Mouse (Mus musculus): ENCODE measurements around the gene Enkd1. TPM values are rescaled to one million over a fixed set of nuclear protein-coding genes. Genes with fewer than 3 reads are reported as not detected.

Gene Enkd1
- polyA plus RNA-seq, 1 experiment from 2014 or later = 9.8 TPM

DNA sequence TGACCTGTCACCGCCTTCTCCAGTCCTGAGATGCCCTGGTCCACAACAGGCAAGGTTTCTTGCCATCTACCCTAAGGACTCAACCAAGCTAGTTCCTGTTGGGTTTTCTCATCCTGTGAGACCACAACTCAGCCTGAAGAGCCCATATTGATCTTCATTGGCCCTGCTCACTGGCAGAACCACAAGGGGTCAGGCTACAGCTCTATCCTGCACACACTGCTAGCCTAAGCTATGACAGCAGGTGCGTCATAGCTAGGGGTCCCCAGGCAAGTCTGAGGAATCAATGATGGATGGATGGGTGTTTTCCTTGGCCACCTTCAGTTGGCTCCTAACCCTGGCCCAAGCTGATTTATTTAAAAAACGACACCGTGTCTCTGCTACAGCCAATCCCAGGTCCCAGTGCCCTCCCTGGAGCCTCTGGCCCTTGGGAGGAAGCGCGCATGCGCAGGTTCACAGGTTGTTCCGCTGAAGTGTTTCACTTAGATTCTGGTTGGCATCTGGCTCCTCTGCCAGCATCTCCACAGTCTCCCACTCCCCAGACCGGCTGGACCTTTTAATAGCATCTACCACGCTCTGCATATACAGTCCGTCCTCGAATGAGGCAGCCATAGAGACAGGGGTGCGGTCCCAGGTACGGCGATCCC is 8.4 kb upstream of the Enkd1 start:
- no peaks in the 10 kb centered on the region for H3K4me1 ChIP-seq (replicated peaks)
- H3K9ac ChIP-seq = no peak overlapping the region
- H3K4me2 ChIP-seq = no peak overlapping the region
- H3K27ac ChIP-seq = no peak overlapping the region
- 89% methylated on average over 15 of the region's 15 CpGs for WGBS
- H3K36me3 ChIP-seq = peaks cover 9% of the 10 kb centered on the region; the same call in 1 of the 2 replicates
- H3K9me3 ChIP-seq (replicated peaks) = no peaks in the 10 kb centered on the region
- no peak for ATAC-seq (replicated peaks; ENCODE audit: insufficient number of reproducible peaks, insufficient read depth, low FRiP score, low read depth)
- no peak overlapping the region for H3K4me3 ChIP-seq
- no peaks in the 10 kb centered on the region for H3K27me3 ChIP-seq

DNA sequence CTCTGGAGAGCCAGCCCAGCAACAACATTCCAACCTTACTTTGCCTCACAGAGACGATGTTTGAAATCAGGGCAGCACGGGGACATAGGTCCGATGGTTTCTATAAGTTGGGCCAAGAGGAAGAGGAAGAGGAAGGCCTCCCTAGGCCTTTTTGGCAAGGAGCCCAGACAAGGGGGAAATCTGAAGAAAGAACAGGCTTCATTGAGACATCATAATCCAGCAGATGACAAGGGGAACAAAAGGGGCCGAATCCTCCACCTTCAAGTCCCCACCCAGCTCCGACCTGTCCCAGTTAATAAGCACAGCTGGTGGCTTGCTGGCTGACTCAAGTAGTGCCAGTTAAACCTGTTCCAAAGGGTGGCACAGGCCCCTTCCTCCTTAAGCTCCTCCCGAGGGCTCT is 7.0 kb upstream of the Enkd1 start:
- 58% methylated on average over 6 of the region's 6 CpGs for WGBS
- H3K4me1 ChIP-seq (replicated peaks) = no peaks in the 10 kb centered on the region
- peaks cover 9% of the 10 kb centered on the region; the same call in 1 of the 2 replicates for H3K36me3 ChIP-seq
- H3K27me3 ChIP-seq = no peaks in the 10 kb centered on the region
- no peak overlapping the region for H3K4me3 ChIP-seq
- no peak overlapping the region for H3K4me2 ChIP-seq
- no peaks in the 10 kb centered on the region for H3K9me3 ChIP-seq (replicated peaks)
- ATAC-seq (replicated peaks; ENCODE audit: insufficient number of reproducible peaks, insufficient read depth, low FRiP score, low read depth) = 0 out of 2 replicates have a peak, but pooled peaks have one; percentile 16
- H3K9ac ChIP-seq = no peak overlapping the region
- H3K27ac ChIP-seq = peak overlapping the region; percentile 58

DNA sequence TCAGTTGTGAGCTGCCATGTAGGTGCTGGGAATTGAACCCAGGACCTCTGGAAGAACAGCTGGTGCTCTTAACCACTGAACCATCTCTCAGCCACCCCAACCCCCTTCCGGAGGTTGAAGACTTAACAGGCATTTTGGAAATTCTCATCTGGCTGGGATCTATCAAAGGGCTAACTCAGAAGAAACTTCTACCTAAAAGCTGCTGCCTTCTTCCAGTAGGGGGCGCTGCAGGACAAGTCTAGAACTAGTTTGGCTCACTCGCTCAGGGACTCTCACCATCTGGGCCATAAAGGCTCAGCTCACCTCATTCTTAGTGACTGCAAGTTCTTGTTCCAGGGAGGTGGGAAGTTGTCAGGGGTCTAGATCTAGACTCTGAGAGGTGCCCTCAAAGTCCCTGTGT is 6.1 kb upstream of the Enkd1 start:
- WGBS = 3% methylated on average over 3 of the region's 3 CpGs
- ATAC-seq (replicated peaks; ENCODE audit: insufficient number of reproducible peaks, insufficient read depth, low FRiP score, low read depth) = peak; percentile 25; the same call in 1 of the 2 replicates

DNA sequence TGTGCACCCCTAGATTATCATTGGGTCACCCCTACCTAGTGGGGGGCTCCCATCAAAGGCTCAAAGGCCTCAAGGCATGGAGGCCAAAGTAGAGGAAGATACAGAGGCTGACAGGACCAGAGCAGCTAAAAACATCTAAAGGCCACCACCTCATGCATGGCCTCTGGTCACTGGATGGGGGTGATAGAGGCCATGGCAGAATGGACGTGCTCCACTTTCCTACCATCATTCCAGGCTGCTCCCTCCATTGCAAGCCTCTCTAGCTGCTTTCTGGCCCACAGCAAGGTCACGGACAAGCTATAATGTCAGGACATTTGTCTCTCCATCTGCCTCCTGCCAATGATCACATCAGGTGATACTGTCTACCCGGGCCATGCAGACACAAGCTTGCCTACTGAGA is 4.3 kb upstream of the Enkd1 start:
- Histone ChIP-seq H3K27ac (no peak overlapping the region), H3K9me3 (replicated peaks) (no peaks in the 10 kb centered on the region), H3K27me3 (no peaks in the 10 kb centered on the region), H3K4me1 (replicated peaks) (peaks cover 6% of the 10 kb centered on the region), H3K4me2 (no peak overlapping the region), H3K4me3 (no peak overlapping the region), H3K36me3 (peaks cover 9% of the 10 kb centered on the region; the same call in 1 of the 2 replicates), H3K9ac (no peak overlapping the region)
- 72% methylated on average over 3 of the region's 3 CpGs for WGBS
- no peak for ATAC-seq (replicated peaks; ENCODE audit: insufficient number of reproducible peaks, insufficient read depth, low FRiP score, low read depth)

More for the DNA sequence above, 6.1 kb upstream of the Enkd1 start:
- H3K27me3 ChIP-seq = no peaks in the 10 kb centered on the region
- H3K36me3 ChIP-seq = peaks cover 9% of the 10 kb centered on the region; the same call in 1 of the 2 replicates
- no peak overlapping the region for H3K4me3 ChIP-seq
- no peak overlapping the region for H3K4me2 ChIP-seq
- H3K4me1 ChIP-seq (replicated peaks) = no peaks in the 10 kb centered on the region
- H3K9ac ChIP-seq = no peak overlapping the region
- H3K9me3 ChIP-seq (replicated peaks) = no peaks in the 10 kb centered on the region
- peak overlapping the region; percentile 58; the same call in 1 of the 2 replicates for H3K27ac ChIP-seq

DNA sequence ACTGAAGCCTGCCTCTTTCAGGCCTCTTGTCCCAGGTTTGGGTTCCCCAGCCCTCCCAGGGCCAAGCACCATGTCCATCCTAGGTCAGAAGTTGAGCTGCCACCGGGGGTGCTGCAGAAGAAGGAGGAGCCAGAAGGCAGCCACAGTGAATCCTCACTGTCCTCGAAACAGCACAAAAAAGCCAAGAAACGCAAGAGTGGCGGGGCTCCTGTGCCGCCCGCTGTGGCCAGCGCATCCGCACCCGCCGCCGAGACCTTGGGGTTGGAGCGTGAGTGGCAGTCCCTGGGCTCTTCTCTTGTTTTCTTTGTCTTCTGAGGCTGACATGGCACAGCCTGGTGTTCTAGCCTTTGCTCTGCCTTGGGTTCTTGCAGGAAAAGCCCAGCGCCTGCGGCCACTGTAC is 1.3 kb upstream of the Enkd1 start:
- Histone ChIP-seq H3K4me1 (replicated peaks) (peaks cover 13% of the 10 kb centered on the region), H3K4me2 (no peak overlapping the region), H3K27ac (no peak overlapping the region), H3K4me3 (no peak overlapping the region), H3K9ac (no peak overlapping the region), H3K36me3 (no peaks in the 10 kb centered on the region), H3K27me3 (no peaks in the 10 kb centered on the region), H3K9me3 (replicated peaks) (no peaks in the 10 kb centered on the region)
- no peak for ATAC-seq (replicated peaks; ENCODE audit: insufficient number of reproducible peaks, insufficient read depth, low FRiP score, low read depth)
- 75% methylated on average over 14 of the region's 14 CpGs for WGBS

DNA sequence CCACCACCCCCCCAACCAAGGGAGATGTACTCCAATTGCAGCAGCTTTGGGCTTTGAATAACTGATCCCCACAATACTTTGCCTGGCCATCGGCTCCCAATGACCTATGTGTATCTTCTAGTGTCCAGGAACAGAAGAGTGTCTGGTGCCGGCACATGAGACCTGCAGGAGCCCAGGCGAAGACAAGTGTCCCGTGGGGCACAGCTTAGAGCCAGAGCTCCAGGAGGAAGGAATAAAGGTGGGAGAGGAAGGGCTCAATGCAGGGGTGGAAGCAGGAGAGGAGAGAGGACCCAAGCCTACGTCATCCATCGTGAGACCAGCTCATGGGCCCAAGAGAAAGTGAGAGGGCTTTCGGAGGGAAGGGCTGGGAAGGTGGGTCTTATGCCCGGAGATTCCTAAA is 665 bp upstream of the Enkd1 start:
- no peak for ATAC-seq (replicated peaks; ENCODE audit: insufficient number of reproducible peaks, insufficient read depth, low FRiP score, low read depth)
- 89% methylated on average over 8 of the region's 8 CpGs for WGBS

DNA sequence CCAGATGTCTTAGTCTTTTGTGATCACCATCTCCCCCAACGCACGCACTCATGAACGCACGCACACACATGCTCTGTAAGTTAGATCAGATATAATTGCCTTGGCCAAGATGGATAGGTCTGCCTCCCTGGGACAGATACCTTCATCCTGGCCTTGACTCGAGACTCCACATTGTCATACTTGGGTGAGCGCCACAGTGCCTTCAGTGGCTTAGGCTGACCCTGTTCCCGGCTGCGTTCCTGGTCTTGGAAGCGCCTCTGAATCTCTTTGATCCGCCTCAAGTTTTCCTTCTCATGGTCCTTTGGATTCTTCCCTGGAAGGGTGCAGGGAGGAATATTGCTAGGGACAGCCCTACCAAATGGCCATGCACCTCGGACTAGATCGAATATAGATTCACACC is 1.6 kb downstream of the Enkd1 start:
- no peaks in the 10 kb centered on the region for H3K27me3 ChIP-seq
- peak overlapping the region; percentile 94; the same call in 1 of the 2 replicates for H3K4me2 ChIP-seq
- no peak for ATAC-seq (replicated peaks; ENCODE audit: insufficient number of reproducible peaks, insufficient read depth, low FRiP score, low read depth)
- H3K4me1 ChIP-seq (replicated peaks) = peaks cover 22% of the 10 kb centered on the region
- no peak overlapping the region for H3K9ac ChIP-seq
- peaks cover 8% of the 10 kb centered on the region; the same call in 1 of the 2 replicates for H3K36me3 ChIP-seq
- H3K9me3 ChIP-seq (replicated peaks) = no peaks in the 10 kb centered on the region
- H3K4me3 ChIP-seq = no peak overlapping the region
- no peak overlapping the region for H3K27ac ChIP-seq
- 81% methylated on average over 12 of the region's 12 CpGs for WGBS

More for the DNA sequence above, 665 bp upstream of the Enkd1 start:
- no peaks in the 10 kb centered on the region for H3K27me3 ChIP-seq
- H3K9ac ChIP-seq = no peak overlapping the region
- no peak overlapping the region for H3K4me2 ChIP-seq
- H3K4me1 ChIP-seq (replicated peaks) = peaks cover 13% of the 10 kb centered on the region
- H3K36me3 ChIP-seq = no peaks in the 10 kb centered on the region
- no peaks in the 10 kb centered on the region for H3K9me3 ChIP-seq (replicated peaks)
- no peak overlapping the region for H3K4me3 ChIP-seq
- no peak overlapping the region for H3K27ac ChIP-seq

DNA sequence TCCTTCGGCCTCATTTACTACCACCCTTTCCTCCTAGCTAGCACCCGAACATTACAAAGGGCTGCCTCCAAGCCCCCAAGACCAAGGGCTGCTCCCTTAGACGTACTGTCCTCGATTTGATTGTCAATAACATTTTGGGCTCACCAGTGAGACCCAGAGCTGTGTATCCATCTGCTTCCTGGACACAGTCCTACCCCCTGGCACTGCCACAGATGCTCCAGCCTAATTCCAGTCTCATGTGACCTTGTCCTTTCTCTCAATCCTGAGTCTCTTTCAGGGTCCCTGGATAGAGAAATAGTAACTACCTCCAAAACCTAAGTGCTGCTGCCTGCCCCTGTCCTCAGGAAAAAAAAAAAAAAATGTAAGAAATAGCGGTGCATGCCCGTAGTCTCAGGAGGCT is 3.1 kb downstream of the Enkd1 start:
- H3K9me3 ChIP-seq (replicated peaks) = no peaks in the 10 kb centered on the region
- H3K27me3 ChIP-seq = no peaks in the 10 kb centered on the region
- ATAC-seq (replicated peaks; ENCODE audit: insufficient number of reproducible peaks, insufficient read depth, low FRiP score, low read depth) = no peak
- WGBS = 87% methylated on average over 6 of the region's 6 CpGs
- peaks cover 8% of the 10 kb centered on the region; the same call in 1 of the 2 replicates for H3K36me3 ChIP-seq
- H3K9ac ChIP-seq = no peak overlapping the region
- H3K4me1 ChIP-seq (replicated peaks) = peaks cover 27% of the 10 kb centered on the region
- H3K27ac ChIP-seq = no peak overlapping the region
- H3K4me2 ChIP-seq = no peak overlapping the region
- H3K4me3 ChIP-seq = no peak overlapping the region

DNA sequence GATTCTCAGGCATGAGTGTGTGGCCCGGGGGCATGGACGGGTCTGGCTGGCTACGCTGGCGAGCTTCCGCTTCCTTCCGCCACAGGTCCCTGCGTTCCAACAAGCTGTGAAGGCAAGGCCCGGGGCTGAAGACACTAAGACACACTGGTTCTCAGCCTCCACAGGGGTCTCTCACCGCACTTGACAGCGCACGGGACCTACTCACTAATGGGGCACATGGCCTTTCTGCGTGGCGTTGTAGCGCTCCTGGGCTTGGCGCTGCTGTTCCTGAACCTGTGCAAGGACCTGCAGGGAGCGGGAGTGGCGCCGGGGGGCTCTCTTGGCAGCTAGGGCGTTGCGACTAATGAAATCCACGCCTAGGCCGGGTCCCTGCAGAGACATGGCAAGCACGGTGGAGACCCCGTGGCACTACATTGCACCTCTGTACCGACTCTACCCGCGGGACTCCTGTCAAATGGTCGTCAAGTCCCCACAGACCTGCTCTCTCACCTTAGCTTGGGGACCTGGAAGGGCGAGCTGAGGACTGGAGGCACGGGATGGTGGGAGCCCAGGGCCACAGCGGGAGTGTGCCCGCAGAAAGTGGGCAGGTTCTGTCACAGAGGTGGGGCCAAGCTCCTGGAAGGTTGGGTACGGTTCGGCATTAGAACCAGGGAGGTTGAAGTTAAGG is 3.7 kb downstream of the Enkd1 start:
- no peak overlapping the region for H3K4me3 ChIP-seq
- no peaks in the 10 kb centered on the region for H3K9me3 ChIP-seq (replicated peaks)
- 92% methylated on average over 34 of the region's 34 CpGs for WGBS
- no peak for ATAC-seq (replicated peaks; ENCODE audit: insufficient number of reproducible peaks, insufficient read depth, low FRiP score, low read depth)
- H3K4me2 ChIP-seq = no peak overlapping the region
- H3K36me3 ChIP-seq = peaks cover 8% of the 10 kb centered on the region; the same call in 1 of the 2 replicates
- no peak overlapping the region for H3K27ac ChIP-seq
- no peak overlapping the region for H3K9ac ChIP-seq
- H3K27me3 ChIP-seq = no peaks in the 10 kb centered on the region
- peaks cover 30% of the 10 kb centered on the region for H3K4me1 ChIP-seq (replicated peaks)

DNA sequence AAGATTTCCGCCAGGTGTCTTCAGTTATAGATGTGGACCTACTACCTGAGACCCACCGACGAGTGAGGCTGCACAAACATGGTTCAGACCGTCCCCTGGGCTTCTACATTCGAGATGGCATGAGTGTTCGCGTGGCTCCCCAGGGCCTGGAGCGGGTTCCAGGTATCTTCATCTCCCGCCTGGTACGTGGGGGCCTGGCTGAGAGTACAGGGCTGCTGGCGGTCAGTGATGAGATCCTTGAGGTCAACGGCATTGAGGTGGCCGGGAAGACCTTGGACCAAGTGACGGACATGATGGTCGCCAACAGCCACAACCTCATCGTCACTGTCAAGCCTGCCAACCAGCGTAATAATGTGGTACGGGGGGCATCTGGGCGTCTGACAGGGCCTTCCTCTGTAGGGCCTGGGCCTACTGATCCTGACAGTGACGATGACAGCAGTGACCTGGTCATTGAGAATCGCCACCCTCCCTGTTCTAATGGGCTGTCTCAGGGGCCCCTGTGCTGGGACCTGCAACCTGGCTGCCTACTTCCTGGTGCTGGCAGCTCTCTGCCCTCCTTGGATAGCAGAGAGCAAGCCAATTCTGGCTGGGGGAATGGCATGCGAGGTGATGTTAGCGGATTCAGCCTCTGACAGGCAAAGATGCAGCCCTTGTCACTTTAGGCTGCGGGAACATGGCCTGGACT is 5.1 kb downstream of the Enkd1 start:
- H3K4me1 ChIP-seq (replicated peaks) = peaks cover 28% of the 10 kb centered on the region
- H3K36me3 ChIP-seq = peaks cover 19% of the 10 kb centered on the region; the same call in 1 of the 2 replicates
- no peak overlapping the region for H3K9ac ChIP-seq
- no peak for ATAC-seq (replicated peaks; ENCODE audit: insufficient number of reproducible peaks, insufficient read depth, low FRiP score, low read depth)
- no peaks in the 10 kb centered on the region for H3K9me3 ChIP-seq (replicated peaks)
- no peak overlapping the region for H3K4me2 ChIP-seq
- no peaks in the 10 kb centered on the region for H3K27me3 ChIP-seq
- H3K4me3 ChIP-seq = no peak overlapping the region
- 93% methylated on average over 24 of the region's 24 CpGs for WGBS
- no peak overlapping the region for H3K27ac ChIP-seq

DNA sequence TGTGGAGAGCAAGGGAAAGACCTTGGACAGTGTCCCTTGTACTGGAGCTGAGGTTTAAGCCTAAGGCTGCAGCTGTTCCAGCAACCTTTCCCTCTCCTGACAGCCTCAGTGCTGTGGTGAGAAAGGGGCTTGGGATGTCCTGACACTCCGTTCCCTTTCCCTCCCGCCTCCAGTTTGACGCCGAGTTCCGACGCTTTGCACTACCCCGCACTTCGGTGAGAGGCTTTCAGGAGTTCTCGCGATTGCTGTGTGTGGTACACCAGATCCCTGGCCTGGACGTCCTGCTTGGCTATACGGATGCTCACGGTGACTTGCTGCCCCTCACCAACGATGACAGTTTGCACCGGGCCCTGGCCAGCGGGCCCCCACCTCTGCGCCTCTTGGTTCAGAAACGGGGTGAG is 6.0 kb downstream of the Enkd1 start:
- Histone ChIP-seq H3K4me3 (peak overlapping the region; percentile 80), H3K4me2 (peak overlapping the region; percentile 91), H3K9ac (peak overlapping the region; percentile 70), H3K4me1 (replicated peaks) (peaks cover 21% of the 10 kb centered on the region), H3K36me3 (peaks cover 25% of the 10 kb centered on the region; the same call in 1 of the 2 replicates), H3K27me3 (no peaks in the 10 kb centered on the region), H3K27ac (peak overlapping the region; percentile 95), H3K9me3 (replicated peaks) (no peaks in the 10 kb centered on the region)
- WGBS = 47% methylated on average over 18 of the region's 18 CpGs
- no peak for ATAC-seq (replicated peaks; ENCODE audit: insufficient number of reproducible peaks, insufficient read depth, low FRiP score, low read depth)
